Mouse (Mus musculus) gastrocnemius, adult 2 months (tissue): ENCODE results near the gene Egflam. TPM values are rescaled to one million over a fixed set of nuclear protein-coding genes. Genes with fewer than 3 reads are reported as not detected.

Experiments
- DNase-seq: peaks from one replicate; pipeline ENCODE4 v3.0.0; 2022
- H3K27ac ChIP-seq: fragments of 200-600 bp; 2 replicates; pipeline ENCODE4 v1.8.1; 2022; ENCODE audit warnings: mild to moderate bottlenecking
- H3K4me3 ChIP-seq: fragments of 200-600 bp; 2 replicates; pipeline ENCODE4 v1.8.1; 2022; ENCODE audit warnings: mild to moderate bottlenecking, moderate library complexity
- CTCF ChIP-seq: fragments of 200-600 bp; IDR thresholded peaks from 2 replicates; pipeline ENCODE4 v1.8.1; 2022; ENCODE audit warnings: antibody characterized with exemption, mild to moderate bottlenecking, moderate library complexity
- intact Hi-C: fragments of 180-260 bp; cut with DNase I; formaldehyde crosslinking; loops from one replicate; pipeline ENCODE4 v1.15.1; 2025
- total RNA-seq, 2 experiments: library from RNA; stranded (reverse); gene quantifications; 2 replicates each; pipeline ENCODE4 v1.2.3; 2021

Gene Egflam
- total RNA-seq, 2 experiments from 2014 or later, result 14.5 to 19.9 TPM

- no peak for TF ChIP-seq CTCF
- no peak for DNase-seq
- no peak overlapping the region for H3K27ac ChIP-seq
- H3K4me3 ChIP-seq, result no peak overlapping the region
- intact Hi-C loops, result no loop called here
Observed at GRCm38 (mm10) chr15:7287911-7288310, 110.3 kb downstream of the Egflam start.

- TF ChIP-seq CTCF, result no peak
- DNase-seq, result no peak
- intact Hi-C loops, result no loop called here
- Histone ChIP-seq H3K27ac (no peak overlapping the region), H3K4me3 (no peak overlapping the region)
Observed at GRCm38 (mm10) chr15:7281579-7281978, 116.6 kb downstream of the Egflam start.

GRCm38 (mm10) chr15:7263822-7264221 lies 134.4 kb downstream of the Egflam start:
- peak; percentile 86 for DNase-seq
- H3K4me3 ChIP-seq, result no peak overlapping the region
- intact Hi-C loops, result no loop called here
- TF ChIP-seq CTCF, result peak; percentile 96; the same call in 1 of the 2 replicates
- no peak overlapping the region for H3K27ac ChIP-seq

GRCm38 (mm10) chr15:7263339-7263738 lies 134.9 kb downstream of the Egflam start:
- intact Hi-C loops, result no loop called here

GRCm38 (mm10) chr15:7261371-7261770 lies 136.8 kb downstream of the Egflam start:
- intact Hi-C loops, result no loop called here
- no peak overlapping the region for H3K27ac ChIP-seq
- no peak overlapping the region for H3K4me3 ChIP-seq
- DNase-seq, result no peak
- TF ChIP-seq CTCF, result no peak

More at GRCm38 (mm10) chr15:7263339-7263738, 134.9 kb downstream of the Egflam start:
- no peak for TF ChIP-seq CTCF
- no peak overlapping the region for H3K27ac ChIP-seq
- no peak overlapping the region for H3K4me3 ChIP-seq
- DNase-seq, result no peak

GRCm38 (mm10) chr15:7256577-7256976 lies 141.6 kb downstream of the Egflam start:
- Histone ChIP-seq H3K4me3 (no peak overlapping the region), H3K27ac (no peak overlapping the region)
- DNase-seq, result no peak
- intact Hi-C loops, result no loop called here
- no peak for TF ChIP-seq CTCF

GRCm38 (mm10) chr15:7253326-7253725 lies 144.9 kb downstream of the Egflam start:
- TF ChIP-seq CTCF, result no peak
- no peak overlapping the region for H3K27ac ChIP-seq
- DNase-seq, result no peak
- intact Hi-C loops, result no loop called here
- H3K4me3 ChIP-seq, result no peak overlapping the region

- TF ChIP-seq CTCF, result no peak
- intact Hi-C loops, result no loop called here
- Histone ChIP-seq H3K4me3 (no peak overlapping the region), H3K27ac (no peak overlapping the region)
- no peak for DNase-seq
Observed at GRCm38 (mm10) chr15:7252106-7252636, 146.0 kb downstream of the Egflam start.

- no peak overlapping the region for H3K27ac ChIP-seq
- no peak overlapping the region for H3K4me3 ChIP-seq
- intact Hi-C loops, result no loop called here
- no peak for DNase-seq
- no peak for TF ChIP-seq CTCF
Observed at GRCm38 (mm10) chr15:7251042-7251441, 147.2 kb downstream of the Egflam start.

GRCm38 (mm10) chr15:7249216-7249615 lies 149.0 kb downstream of the Egflam start:
- intact Hi-C loops, result no loop called here
- no peak overlapping the region for H3K4me3 ChIP-seq
- TF ChIP-seq CTCF, result no peak
- no peak overlapping the region for H3K27ac ChIP-seq
- no peak for DNase-seq

GRCm38 (mm10) chr15:7247321-7247720 lies 150.9 kb downstream of the Egflam start:
- Histone ChIP-seq H3K4me3 (no peak overlapping the region), H3K27ac (no peak overlapping the region)
- TF ChIP-seq CTCF, result no peak
- DNase-seq, result no peak
- intact Hi-C loops, result no loop called here

GRCm38 (mm10) chr15:7242161-7242850 lies 155.9 kb downstream of the Egflam start:
- DNase-seq, result no peak
- H3K4me3 ChIP-seq, result no peak overlapping the region
- TF ChIP-seq CTCF, result no peak
- intact Hi-C loops, result no loop called here
- no peak overlapping the region for H3K27ac ChIP-seq

- TF ChIP-seq CTCF, result no peak
- no peak for DNase-seq
- no peak overlapping the region for H3K4me3 ChIP-seq
- intact Hi-C loops, result no loop called here
- H3K27ac ChIP-seq, result no peak overlapping the region
Observed at GRCm38 (mm10) chr15:7240950-7241349, 157.2 kb downstream of the Egflam start.

GRCm38 (mm10) chr15:7239904-7240303 lies 158.3 kb downstream of the Egflam start:
- no peak for TF ChIP-seq CTCF
- intact Hi-C loops, result no loop called here
- no peak overlapping the region for H3K27ac ChIP-seq
- no peak overlapping the region for H3K4me3 ChIP-seq
- DNase-seq, result no peak
